Mouse (Mus musculus): Measurements from ENCODE around the gene Galc. TPM values are rescaled to one million over a fixed set of nuclear protein-coding genes. Genes with fewer than 3 reads are reported as not detected.

Gene Galc
- polyA plus RNA-seq, 1 experiment from 2014 or later, result 12.4 TPM

Other genes starting within 250 kb of the Galc start
- 0.19 and 0.44 TPM in 2 replicates for gene Gpr65, start 9.2 kb upstream of the Galc start, polyA plus RNA-seq (2016; fragmentation: Nextera tagmentation; extraction: Ambion mirVana)